Mouse (Mus musculus): ENCODE results near the gene Cmtm4.

- no peak for TF ChIP-seq CTCF (IDR thresholded peaks at IDR 0.05; ENCODE audit: extremely low read depth, insufficient read depth, low read length)
- no peak for TF ChIP-seq POLR2A (IDR thresholded peaks at IDR 0.05; ENCODE audit: extremely low read depth, insufficient read depth, low read length)
Measured at GRCm38 (mm10) chr8:104367398-104367797, 28.2 kb downstream of the Cmtm4 start.
